Mouse (Mus musculus) spleen, adult 2 months (tissue): Measurements from ENCODE around the gene Dnpep.

Experiments used
- CTCF ChIP-seq: fragments of 200-500 bp; IDR thresholded peaks from 2 replicates; pipeline ENCODE4 v1.5.1; 2011; ENCODE audit warnings: mild to moderate bottlenecking, inconsistent platforms; ENCODE audit not compliant: insufficient read depth, insufficient read length, insufficient replicate concordance; ENCODE audit errors: extremely low read depth
- POLR2A ChIP-seq: fragments of 200-500 bp; IDR thresholded peaks from 2 replicates; pipeline ENCODE4 v1.6.1; 2011; ENCODE audit warnings: low read depth, low read length, inconsistent platforms

- no peak for TF ChIP-seq CTCF
- no peak for TF ChIP-seq POLR2A
These were observed 9.7 kb upstream of the Dnpep start for GRCm38 (mm10) chr1:75327461-75327860.
